Mouse (Mus musculus) Patski (cell line): ENCODE measurements at regions not wholly inside any gene's neighbourhood (a gene's known extent, or its start where the extent isn't known, plus 50 kb on each side); places are given as distances from the start of the nearest gene placed in this dataset.
A peak's percentile ranks its signal among the peaks of the same experiment; 100 is the strongest.
"Not testable (repeated sequence)": the region's sequence is repeated elsewhere in the genome, so short reads cannot be mapped to it uniquely, and the experiment has no call there.

Experiments used
- ATAC-seq: fragments of 100-300 bp; one replicate; pipeline ENCODE4 v1.8.0; 2021
- CTCF ChIA-PET: fragments of 350-600 bp; sonication (Branson Sonifier 250); formaldehyde crosslinking; loops from one replicate; lab custom pipeline; 2022; ENCODE audit warnings: inconsistent platforms; lab: Charles Lee
- POLR2A ChIA-PET: fragments of 350-600 bp; sonication (Branson Sonifier 250); formaldehyde crosslinking; loops from one replicate; lab custom pipeline; 2022; ENCODE audit warnings: antibody characterized with exemption, inconsistent platforms; lab: Charles Lee
- DNase-seq: peaks from one replicate; pipeline ENCODE4 v3.0.0-alpha.2; 2011; ENCODE audit warnings: low read depth, low spot score
- H3K27me3 ChIP-seq: fragments of 371-371 bp; one replicate; pipeline ENCODE4 v1.5.1; 2021
- CTCF ChIP-seq: fragments of 100-300 bp; IDR thresholded peaks from one replicate; pipeline ENCODE4 v1.5.1; 2021
- in situ Hi-C: fragments of 300-500 bp; cut with MboI; formaldehyde crosslinking; loops from 3 replicates; pipeline ENCODE4 v1.11.1; 2018; ENCODE audit warnings: low pct_unique_long_range_greater_than_20kb, mixed read lengths

GRCm38 (mm10) chr2:107117564-107117963 is 58.1 kb upstream of the Fshb start:
- H3K27me3 ChIP-seq: no peaks in the 10 kb centered on the region
- ATAC-seq (no peak), DNase-seq (no peak)
- ChIA-PET CTCF (no interaction called here), POLR2A (no interaction called here)
- in situ Hi-C loops: no loop called here
- no peak for TF ChIP-seq CTCF

GRCm38 (mm10) chr2:107118711-107119474 is 59.4 kb upstream of the Fshb start:
- in situ Hi-C loops: no loop called here
- DNase-seq (no peak), ATAC-seq (no peak)
- ChIA-PET CTCF (interaction anchor here (0.7 kb wide), 1 partner anchor 65 kb away, joined by 3 read pairs; no protein-coding TSS in a partner anchor), POLR2A (no interaction called here)
- no peak for TF ChIP-seq CTCF
- H3K27me3 ChIP-seq: no peaks in the 10 kb centered on the region

GRCm38 (mm10) chr2:107119697-107120096 is 60.2 kb upstream of the Fshb start:
- DNase-seq (no peak), ATAC-seq (no peak)
- CTCF ChIA-PET: no interaction called here
- H3K27me3 ChIP-seq: no peaks in the 10 kb centered on the region
- POLR2A ChIA-PET: no interaction called here
- in situ Hi-C loops: no loop called here
- no peak for TF ChIP-seq CTCF

GRCm38 (mm10) chr2:107133186-107133585 is 73.7 kb upstream of the Fshb start:
- in situ Hi-C loops: no loop called here
- H3K27me3 ChIP-seq: no peaks in the 10 kb centered on the region
- ATAC-seq: no peak
- CTCF ChIA-PET: interaction anchor here (0.9 to 1.1 kb wide), 2 partner anchors 9 to 10 kb away, joined by 3 to 4 read pairs; no protein-coding TSS in a partner anchor
- POLR2A ChIA-PET: no interaction called here
- no peak for TF ChIP-seq CTCF
- DNase-seq: no peak

- TF ChIP-seq CTCF: no peak
- H3K27me3 ChIP-seq: peaks cover 3% of the 10 kb centered on the region
- in situ Hi-C loops: no loop called here
- ChIA-PET POLR2A (no interaction called here), CTCF (no interaction called here)
- no peak for DNase-seq
- no peak for ATAC-seq
These were observed 89.9 kb upstream of the Fshb start for GRCm38 (mm10) chr2:107149317-107149716.

- in situ Hi-C loops: no loop called here
- H3K27me3 ChIP-seq: peaks cover 3% of the 10 kb centered on the region
- CTCF ChIA-PET: no interaction called here
- DNase-seq: no peak
- no peak for ATAC-seq
- POLR2A ChIA-PET: no interaction called here
- no peak for TF ChIP-seq CTCF
These were observed 90.4 kb upstream of the Fshb start for GRCm38 (mm10) chr2:107149851-107150250.

- peaks cover 3% of the 10 kb centered on the region for H3K27me3 ChIP-seq
- ATAC-seq (no peak), DNase-seq (no peak)
- CTCF ChIA-PET: no interaction called here
- no peak for TF ChIP-seq CTCF
- POLR2A ChIA-PET: no interaction called here
- in situ Hi-C loops: no loop called here
These were observed 90.9 kb upstream of the Fshb start for GRCm38 (mm10) chr2:107150373-107150772.

- in situ Hi-C loops: no loop called here
- DNase-seq: no peak
- CTCF ChIA-PET: no interaction called here
- no peak for TF ChIP-seq CTCF
- no peak for ATAC-seq
- POLR2A ChIA-PET: no interaction called here
- peaks cover 3% of the 10 kb centered on the region for H3K27me3 ChIP-seq
These were observed 92.4 kb upstream of the Fshb start for GRCm38 (mm10) chr2:107151878-107152277.

GRCm38 (mm10) chr2:107158836-107159402 is 99.5 kb upstream of the Fshb start:
- in situ Hi-C loops, ATAC-seq, CTCF ChIA-PET, DNase-seq, H3K27me3 ChIP-seq, POLR2A ChIA-PET: not testable (repeated sequence)

GRCm38 (mm10) chr2:107175721-107176120 is 114.7 kb upstream of the Kcna4 start:
- CTCF ChIA-PET: interaction anchor here (1.3 to 1.4 kb wide), 2 partner anchors 9 to 14 kb away, joined by 4 to 5 read pairs; no protein-coding TSS in a partner anchor

GRCm38 (mm10) chr2:107183066-107183465 is 107.4 kb upstream of the Kcna4 start:
- ATAC-seq (no peak), DNase-seq (no peak)
- ChIA-PET POLR2A (no interaction called here), CTCF (no interaction called here)
- H3K27me3 ChIP-seq: no peaks in the 10 kb centered on the region
- TF ChIP-seq CTCF: no peak
- in situ Hi-C loops: no loop called here

More at GRCm38 (mm10) chr2:107175721-107176120, 114.7 kb upstream of the Kcna4 start:
- DNase-seq: no peak
- POLR2A ChIA-PET: no interaction called here
- in situ Hi-C loops: no loop called here
- no peaks in the 10 kb centered on the region for H3K27me3 ChIP-seq
- no peak for ATAC-seq
- TF ChIP-seq CTCF: peak; percentile 40
